Mouse (Mus musculus): ENCODE results near the gene Gm5868. TPM values are rescaled to one million over a fixed set of nuclear protein-coding genes. Genes with fewer than 3 reads are reported as not detected.
"Not testable (repeated sequence)": the region's sequence is repeated elsewhere in the genome, so short reads cannot be mapped to it uniquely, and the experiment has no call there.

Gm5868 gene
- total RNA-seq (2021) (1 to 10 TPM; 1.4 to 1.8 TPM), polyA plus RNA-seq (2012; rRNA removed) (not detected in 2 replicates)
- long read RNA-seq = 0 reads

- peak; percentile 13 for DNase-seq
These were observed at the start of gene Gm5868 for GRCm38 (mm10) chr5:72587192-72587681. Gm5868 (minus strand) TSS chr5:72587551.

DNA sequence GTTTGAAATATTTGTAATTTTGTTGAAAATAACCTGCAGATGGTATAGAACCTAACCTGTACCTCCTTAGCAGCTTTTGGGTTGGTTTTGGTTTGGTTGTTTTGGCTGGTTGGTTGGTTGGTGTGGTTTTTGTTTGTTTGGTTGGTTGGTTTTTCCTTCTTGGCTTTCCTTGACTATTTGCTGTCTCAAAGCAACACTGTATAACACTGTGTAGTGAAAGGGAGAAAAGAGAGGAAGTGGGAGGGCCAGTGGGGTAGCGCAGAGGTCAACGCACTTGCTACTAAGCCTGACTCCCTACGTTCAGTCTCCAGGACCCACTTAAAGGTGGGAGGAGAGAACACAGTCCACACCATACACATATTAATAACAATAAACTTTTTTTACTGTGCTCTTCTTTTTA lies 49.2 kb upstream of the Gm5868 start:
- DNase-seq = no peak

DNA sequence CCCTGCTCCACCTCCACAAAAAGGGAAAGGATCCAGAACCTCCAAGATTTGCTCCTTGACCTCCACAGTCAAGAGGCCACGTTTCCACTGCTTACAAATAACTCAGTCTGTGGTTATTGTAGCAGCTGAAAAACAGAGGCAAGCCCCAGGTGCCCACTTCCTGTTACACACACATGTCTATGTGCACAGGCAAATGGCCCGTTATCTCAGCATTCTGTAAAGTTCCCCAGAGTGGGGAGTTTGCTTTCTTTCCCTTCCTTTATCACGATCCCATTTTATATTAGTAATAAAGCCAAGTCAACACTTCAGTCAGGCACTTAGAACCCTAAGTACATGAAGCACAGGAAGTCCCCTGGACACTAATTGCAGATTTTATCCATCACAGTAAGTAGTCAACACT lies 48.8 kb upstream of the Gm5868 start:
- DNase-seq = no peak

DNA sequence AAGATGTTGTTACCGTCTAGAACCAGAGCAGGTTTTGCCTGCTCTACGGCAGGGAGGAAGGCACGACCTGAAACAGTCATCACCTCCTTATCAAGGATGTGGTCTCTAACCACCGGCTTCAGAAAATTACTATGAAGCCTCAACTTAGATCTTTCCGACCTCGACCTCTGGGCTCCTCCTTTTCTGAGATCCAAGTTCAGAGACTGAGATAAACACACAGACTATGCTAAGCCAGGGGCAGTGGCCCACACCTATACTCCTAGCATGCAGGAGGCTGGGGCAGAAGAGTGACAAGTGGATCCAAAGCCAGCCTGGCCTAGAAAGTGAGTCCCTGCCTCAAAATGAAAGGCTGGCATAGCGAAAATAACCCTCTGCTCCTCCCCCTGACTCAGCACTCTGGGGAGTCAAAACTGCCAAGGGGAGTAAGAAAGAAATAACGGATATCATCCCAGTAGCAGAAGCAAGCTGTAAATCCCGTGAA lies 47.5 kb upstream of the Gm5868 start:
- DNase-seq = no peak

- peak; percentile 76 for DNase-seq
These were observed 42.7 kb upstream of the Gm5868 start for GRCm38 (mm10) chr5:72630026-72630425.

DNA sequence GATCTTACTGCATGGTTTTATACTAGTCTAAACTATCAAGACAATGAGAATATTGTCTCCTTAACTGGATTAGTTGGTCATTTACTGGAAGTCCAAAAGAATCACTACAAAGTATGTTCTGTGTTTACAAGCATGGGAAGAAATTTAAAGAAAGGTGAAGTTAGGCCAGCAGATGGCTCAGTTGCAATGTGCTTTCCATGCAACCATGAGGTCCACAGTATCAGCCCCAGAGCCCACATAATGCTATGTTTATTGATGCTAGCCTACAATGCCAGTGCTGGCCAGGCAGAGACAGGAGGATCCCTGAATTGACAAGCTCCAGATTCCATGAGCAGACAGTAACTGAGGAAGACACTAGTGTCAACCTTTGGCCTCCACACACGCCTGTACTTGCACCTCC lies 33.7 kb upstream of the Gm5868 start:
- no peak for DNase-seq

GRCm38 (mm10) chr5:72617413-72617812 lies 30.1 kb upstream of the Gm5868 start:
- peak; percentile 4 for DNase-seq

- DNase-seq = no peak
These were observed 15.8 kb upstream of the Gm5868 start for GRCm38 (mm10) chr5:72603138-72603537.

DNA sequence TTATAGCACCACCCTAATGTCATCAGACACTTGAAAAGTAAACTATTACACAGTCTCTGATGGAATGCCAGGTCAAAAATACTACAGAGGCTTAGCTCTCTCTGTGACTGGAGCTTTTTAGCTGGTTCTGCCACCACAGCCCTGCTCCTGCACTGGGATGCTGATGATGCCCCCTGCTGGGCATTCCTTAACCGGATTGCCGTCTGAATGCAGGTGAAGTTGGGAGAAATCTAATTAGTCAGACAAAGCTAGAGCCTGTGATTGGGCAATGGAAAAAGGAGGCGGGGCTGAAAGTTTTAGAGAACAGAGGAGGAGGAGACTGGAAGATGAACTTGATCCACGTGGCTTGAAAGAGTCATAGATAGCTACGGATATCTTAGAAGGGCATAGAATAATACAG lies 13.7 kb upstream of the Gm5868 start:
- peak; percentile 76 for DNase-seq

GRCm38 (mm10) chr5:72586667-72587191 lies 622 bp downstream of the Gm5868 start:
- DNase-seq = not testable (repeated sequence)

GRCm38 (mm10) chr5:72586122-72586521 lies 1.2 kb downstream of the Gm5868 start:
- peak; percentile 17 for DNase-seq

- not testable (repeated sequence) for DNase-seq
These were observed 6.4 kb downstream of the Gm5868 start, which contains the start of gene Zar1 for GRCm38 (mm10) chr5:72580970-72581332. Zar1 (minus strand) TSS chr5:72581254.

- DNase-seq = peak; percentile 32
These were observed 7.0 kb downstream of the Gm5868 start for GRCm38 (mm10) chr5:72580088-72580969.

DNA sequence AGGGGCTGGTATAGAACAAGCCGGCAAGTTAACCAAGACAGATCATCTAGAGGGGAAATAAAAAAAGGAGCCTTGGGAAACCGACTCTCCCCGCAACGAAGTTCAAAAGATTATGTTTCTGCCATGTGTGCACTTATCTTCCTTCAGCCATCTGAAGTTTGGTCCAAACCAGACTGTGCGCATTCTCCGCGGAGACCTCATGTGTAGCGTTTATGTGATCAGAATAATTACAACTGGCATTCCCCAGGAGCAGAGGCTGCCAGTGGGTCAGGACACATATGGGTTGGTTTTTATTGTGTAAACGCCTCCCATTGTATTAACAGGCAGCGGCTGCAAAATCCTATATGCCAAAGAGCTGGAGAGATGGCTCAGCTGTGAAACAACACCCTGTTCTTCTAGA lies 7.8 kb downstream of the Gm5868 start:
- not testable (repeated sequence) for DNase-seq

GRCm38 (mm10) chr5:72565621-72566020 lies 21.7 kb downstream of the Gm5868 start:
- no peak for DNase-seq

DNA sequence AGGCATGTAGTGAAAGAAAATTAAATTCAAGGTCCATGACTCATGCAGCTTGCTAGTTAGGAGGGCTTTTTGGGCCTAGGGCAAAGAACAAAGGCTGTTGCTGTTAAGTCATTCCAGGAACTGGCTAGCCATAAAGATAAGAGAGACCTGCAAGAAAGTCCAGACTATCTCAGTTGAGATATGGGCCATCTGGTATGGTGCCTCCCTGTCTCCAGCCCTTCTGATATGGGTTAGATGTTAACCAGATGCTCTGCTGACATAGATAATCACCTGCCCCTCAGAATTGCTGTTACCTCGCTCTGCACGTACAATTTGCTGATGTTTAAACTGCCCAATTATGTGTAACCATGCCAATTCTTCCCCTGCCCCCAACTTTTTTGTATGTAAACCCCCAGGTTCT lies 24.2 kb downstream of the Gm5868 start:
- DNase-seq = not testable (repeated sequence)

DNA sequence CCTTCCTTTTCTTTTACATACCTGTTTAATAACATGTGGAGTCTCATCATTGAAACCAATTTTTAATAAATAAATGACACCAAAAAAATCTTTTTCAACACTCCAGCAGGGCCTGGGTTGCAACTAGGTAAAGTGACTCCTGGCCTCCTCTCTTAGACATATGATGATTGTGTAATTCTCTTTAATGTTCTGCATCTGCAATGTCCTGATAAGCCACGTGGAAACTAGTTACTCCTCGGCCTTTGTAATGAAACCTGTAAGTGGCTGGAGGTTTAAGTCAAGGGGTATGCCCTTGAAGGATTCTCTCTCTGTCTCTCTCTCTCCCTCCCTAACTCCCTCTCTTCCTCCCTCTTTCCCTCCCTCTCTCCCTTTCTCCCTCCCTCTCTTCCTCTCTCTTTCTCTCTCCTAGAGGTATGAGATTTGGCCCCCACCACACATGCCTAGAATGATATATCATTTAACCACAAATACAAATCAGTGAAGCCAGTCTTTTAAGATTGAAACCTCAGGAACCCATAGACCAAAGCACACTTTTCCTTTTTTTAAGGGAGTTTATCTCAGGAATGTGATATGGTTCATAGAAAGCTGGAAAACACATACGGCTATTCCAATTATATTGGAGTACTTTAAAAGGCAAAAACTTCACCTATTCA lies 26.2 kb downstream of the Gm5868 start:
- DNase-seq = no peak

DNA sequence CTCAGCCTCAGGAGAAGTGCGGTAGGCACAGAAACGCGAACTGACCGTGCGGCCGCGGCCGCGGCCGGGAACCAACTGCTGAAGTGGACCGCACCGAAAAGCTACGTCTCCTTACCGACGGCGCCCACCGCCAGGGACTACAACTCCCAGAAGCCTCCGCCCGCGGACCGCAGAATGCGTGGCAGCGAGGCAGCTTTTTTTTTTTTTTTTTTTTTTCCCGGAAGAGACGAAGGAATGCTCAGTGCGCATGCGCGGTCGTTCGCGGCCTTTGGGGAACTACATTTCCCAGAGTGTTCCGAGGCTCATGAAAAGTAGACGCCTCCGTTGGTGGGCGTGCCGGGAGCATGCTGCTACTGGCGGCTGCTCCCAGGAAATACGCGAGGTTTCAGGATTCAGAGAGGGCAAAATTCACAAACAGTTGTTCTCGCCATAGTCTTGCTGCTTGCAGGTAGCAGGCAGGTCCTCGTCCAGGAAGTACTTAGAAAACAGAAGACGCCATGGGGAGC lies 27.8 kb downstream of the Gm5868 start, which contains the start of gene Nfxl1:
TSS of gene Nfxl1 (minus strand) at position 141 of the 506 bp plus-strand sequence.
- peak; percentile 97 for DNase-seq

GRCm38 (mm10) chr5:72558716-72559526 lies 28.4 kb downstream of the Gm5868 start:
- no peak for DNase-seq

DNA sequence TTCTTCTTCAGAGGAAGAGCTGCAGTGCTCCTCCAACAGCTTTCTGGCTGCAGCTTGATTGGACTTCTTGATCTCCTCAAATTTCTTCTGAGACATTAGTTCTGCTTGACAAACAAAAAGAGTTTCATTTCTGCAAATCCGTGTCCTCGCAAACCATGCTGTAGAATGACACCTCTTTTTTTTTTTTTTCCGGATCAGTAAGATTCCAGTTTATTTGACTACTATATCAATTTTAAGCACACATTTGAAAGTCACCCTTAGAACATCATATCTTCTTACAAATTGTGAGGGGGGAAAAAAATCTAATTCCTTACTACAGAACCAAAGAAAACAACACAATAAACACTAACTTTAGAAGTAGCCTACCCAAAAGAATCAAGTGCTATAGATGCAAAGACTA lies 31.1 kb downstream of the Gm5868 start:
- no peak for DNase-seq

DNA sequence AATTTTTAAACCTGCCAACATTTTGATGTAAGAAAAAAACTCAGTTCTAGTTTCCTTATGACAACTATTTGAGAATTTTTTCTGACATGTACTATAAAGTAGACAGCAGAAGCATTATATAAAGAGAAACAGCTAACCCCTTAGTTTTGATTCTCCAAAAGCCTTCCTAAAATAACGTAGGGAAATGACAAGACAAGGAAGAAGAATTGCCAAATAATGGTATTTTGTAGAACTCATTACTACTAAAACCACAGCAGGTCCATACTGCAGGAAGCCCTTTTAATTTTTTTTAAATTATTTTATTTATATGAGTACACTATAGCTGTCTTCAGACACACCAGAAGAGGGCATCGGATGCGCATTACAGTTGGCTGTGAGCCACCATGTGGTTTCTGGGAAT lies 36.1 kb downstream of the Gm5868 start:
- DNase-seq = no peak

All from adrenal gland, adult 2 months (tissue).